Mouse (Mus musculus) telencephalon, adult 2 months (tissue): ENCODE results near the gene Rhox4e.
"Not testable (repeated sequence)": the region's sequence is repeated elsewhere in the genome, so short reads cannot be mapped to it uniquely, and the experiment has no call there.

Source experiments
- DNase-seq: peaks from one replicate; pipeline ENCODE4 v3.0.0-alpha.2; 2011; ENCODE audit warnings: low read depth, low spot score

Gene Rhox4e

DNA sequence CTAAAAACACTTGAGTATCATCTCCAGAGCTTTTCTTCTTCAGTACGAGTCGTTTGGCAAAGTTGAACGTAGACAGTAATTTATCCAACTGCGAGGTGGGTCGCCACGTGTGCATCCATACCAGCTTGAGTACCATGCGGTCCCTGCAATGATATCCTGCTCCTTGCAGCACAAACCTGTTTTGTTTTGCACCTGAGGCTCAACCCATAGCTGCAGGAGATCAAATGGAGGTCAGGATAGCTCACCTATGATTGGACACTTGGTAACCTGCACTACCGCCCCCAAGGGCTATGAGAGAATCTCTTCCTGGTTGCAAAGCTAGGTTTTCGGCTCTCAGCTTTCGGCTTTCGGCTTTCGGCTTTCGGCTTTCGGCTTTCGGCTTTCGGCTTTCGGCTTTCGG, at the start of gene Rhox4e:
Gene Rhox4e (plus strand): TSS at position 301 of the 400 bp plus-strand sequence.
- DNase-seq, result not testable (repeated sequence)

DNA sequence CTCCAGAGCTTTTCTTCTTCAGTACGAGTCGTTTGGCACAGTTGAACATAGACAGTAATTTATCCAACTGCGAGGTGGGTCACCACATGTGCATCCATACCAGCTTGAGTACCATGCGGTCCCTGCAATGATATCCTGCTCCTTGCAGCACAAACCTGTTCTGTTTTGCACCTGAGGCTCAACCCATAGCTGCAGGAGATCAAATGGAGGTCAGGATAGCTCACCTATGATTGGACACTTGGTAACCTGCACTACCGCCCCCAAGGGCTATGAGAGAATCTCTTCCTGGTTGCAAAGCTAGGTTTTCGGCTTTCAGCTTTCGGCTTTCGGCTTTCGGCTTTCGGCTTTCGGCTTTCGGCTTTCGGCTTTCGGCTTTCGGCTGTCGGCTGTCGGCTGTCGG, 43.2 kb upstream of the Rhox4e start, which contains the start of gene Rhox4d:
Gene Rhox4d (plus strand): TSS at position 301 of the 400 bp plus-strand sequence.
- not testable (repeated sequence) for DNase-seq

DNA sequence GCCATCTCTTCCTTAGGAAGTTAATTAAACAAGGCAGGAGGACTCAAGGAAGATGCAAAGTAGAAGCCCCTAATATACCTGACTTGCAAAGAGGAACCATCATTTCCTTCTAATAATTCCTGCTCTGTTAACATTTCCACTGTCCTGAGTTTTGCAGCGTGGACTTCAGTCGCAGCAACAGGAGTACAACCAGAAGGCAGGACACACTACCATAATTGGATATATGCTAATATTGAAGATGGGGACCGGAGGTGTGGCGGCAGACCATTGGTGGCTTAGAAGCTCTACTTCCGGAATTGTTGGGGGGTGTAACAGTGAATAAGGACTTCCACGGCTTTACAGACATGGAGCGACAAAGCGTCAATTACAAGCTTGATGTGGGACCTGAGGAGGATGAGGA, 27.1 kb upstream of the Rhox4e start, which contains the start of gene Rhox2e:
Gene Rhox2e (plus strand): TSS at position 301 of the 400 bp plus-strand sequence.
- not testable (repeated sequence) for DNase-seq

DNA sequence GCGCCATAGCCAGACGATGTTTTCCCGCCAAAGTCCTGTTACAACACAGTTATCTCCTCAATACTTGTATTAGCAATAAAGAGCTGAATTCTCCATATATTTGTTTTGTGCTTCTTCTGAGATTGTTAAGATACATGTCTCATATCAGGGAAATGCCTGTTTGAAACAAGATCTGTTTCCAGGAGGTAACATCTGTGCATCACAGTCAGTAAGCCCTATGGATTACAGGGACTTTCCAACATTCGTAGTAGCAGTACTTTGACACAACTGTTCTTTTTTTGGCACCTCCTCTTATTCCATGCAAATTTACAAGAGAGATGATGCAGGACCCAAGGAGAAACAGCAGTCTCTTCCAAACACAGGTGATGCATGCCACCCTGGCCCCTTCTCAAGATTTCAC, 15.5 kb upstream of the Rhox4e start, which contains the start of gene Rhox3e:
Gene Rhox3e (plus strand): TSS at position 301 of the 400 bp plus-strand sequence.
- DNase-seq, result not testable (repeated sequence)

DNA sequence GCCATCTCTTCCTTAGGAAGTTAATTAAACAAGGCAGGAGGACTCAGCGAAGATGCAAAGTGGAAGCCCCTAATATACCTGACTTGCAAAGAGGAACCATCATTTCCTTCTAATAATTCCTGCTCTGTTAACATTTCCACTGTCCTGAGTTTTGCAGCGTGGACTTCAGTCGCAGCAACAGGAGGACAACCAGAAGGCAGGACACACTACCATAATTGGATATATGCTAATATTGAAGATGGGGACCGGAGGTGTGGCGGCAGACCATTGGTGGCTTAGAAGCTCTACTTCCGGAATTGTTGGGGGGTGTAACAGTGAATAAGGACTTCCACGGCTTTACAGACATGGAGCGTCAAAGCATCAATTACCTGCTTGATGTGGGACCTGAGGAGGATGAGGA, 13.9 kb downstream of the Rhox4e start, which contains the start of gene Rhox2f:
Gene Rhox2f (plus strand): TSS at position 301 of the 400 bp plus-strand sequence.
- DNase-seq, result not testable (repeated sequence)

DNA sequence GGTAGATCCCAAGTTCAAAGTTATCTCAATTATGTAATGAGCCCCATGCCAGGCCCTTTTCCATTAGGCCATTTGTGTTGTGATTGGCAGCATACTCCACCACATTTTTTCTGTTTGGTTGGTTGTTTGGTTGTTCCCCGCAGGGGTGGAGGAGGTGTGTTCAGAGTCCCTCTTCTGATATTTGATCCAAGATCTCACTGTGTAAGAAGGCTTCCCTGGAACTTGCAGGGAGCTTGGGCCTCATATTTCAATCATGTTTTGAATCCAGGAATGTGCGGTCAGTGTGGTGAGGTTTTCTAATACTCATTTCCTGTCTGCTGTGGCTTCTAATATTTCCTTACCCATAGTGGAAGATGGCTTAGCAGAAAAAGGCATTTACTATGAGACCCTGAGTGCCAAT, 15.4 kb downstream of the Rhox4e start:
- DNase-seq, result not testable (repeated sequence)

DNA sequence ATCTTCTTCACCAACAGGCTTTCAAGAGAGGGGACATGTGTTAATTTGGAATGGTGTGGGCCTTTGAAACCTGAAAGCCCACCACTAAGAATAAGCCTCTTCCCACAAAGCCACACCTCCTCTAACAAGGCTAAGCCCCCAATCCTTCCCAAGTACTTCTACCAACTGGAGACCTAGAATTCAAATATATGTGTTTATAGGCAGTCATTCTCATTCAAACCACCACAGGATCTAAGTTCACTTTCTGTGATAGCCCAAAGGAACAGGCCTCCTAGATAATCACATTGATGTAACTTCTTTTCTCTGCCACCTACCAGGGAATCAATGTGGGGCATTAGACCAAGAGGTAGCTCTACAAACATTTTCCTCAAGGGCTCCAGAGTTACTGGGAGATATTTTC, 23.5 kb downstream of the Rhox4e start, which contains the start of gene Rhox3f:
Gene Rhox3f (plus strand): TSS at position 301 of the 400 bp plus-strand sequence.
- DNase-seq, result not testable (repeated sequence)

DNA sequence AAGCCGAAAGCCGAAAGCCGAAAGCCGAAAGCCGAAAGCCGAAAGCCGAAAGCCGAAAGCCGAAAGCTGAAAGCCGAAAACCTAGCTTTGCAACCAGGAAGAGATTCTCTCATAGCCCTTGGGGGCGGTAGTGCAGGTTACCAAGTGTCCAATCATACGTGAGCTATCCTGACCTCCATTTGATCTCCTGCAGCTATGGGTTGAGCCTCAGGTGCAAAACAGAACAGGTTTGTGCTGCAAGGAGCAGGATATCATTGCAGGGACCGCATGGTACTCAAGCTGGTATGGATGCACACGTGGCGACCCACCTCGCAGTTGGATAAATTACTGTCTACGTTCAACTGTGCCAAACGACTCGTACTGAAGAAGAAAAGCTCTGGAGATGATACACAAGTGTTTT, 50.4 kb downstream of the Rhox4e start, which contains the start of gene Rhox4f:
Gene Rhox4f (minus strand): TSS at position 101 of the 400 bp plus-strand sequence.
- DNase-seq, result not testable (repeated sequence)
